Mouse (Mus musculus): Measurements from ENCODE around the gene Trim17. TPM values are rescaled to one million over a fixed set of nuclear protein-coding genes. Genes with fewer than 3 reads are reported as not detected.
A peak's percentile ranks its signal among the peaks of the same experiment; 100 is the strongest.

The Trim17 gene
- total and polyA plus RNA-seq, 3 experiments = 0.50 to 0.82 TPM; not detected in 1

GRCm38 (mm10) chr11:58985299-58985917, 30.9 kb downstream of the Trim17 start:
- H3K9me3 ChIP-seq (replicated peaks; ENCODE audit: insufficient read depth, low read length) = no peaks in the 10 kb centered on the region
- H3K27me3 ChIP-seq (ENCODE audit: control insufficient read depth in 1 of 2, insufficient read depth in 2 of 2, low read length in 2 of 2) = no peaks in the 10 kb centered on the region
- peaks cover 0 to 4% of the 10 kb centered on the region in 2 experiments; a peak in 3 of 4 replicates for H3K4me1 ChIP-seq (ENCODE audit: control insufficient read depth in 1 of 2, insufficient read depth in 2 of 2, low read length in 2 of 2)
- no peak overlapping the region for H3K4me3 ChIP-seq (ENCODE audit: control insufficient read depth in 1 of 2, insufficient read depth in 1 of 2, low read depth in 2 of 2, low read length in 2 of 2)
- no peak for DNase-seq (ENCODE audit: low read depth, low spot score)
- H3K27ac ChIP-seq (ENCODE audit: control insufficient read depth, low read depth, low read length) = no peak overlapping the region
- peaks cover 7 to 17% of the 10 kb centered on the region in 2 experiments for H3K36me3 ChIP-seq (ENCODE audit: control insufficient read depth in 1 of 2, insufficient read depth in 2 of 2, low read length in 2 of 2)
- peaks cover 8% of the 10 kb centered on the region for H3K79me2 ChIP-seq (ENCODE audit: control insufficient read depth, insufficient read depth, low read length, poor library complexity)
- no peak for TF ChIP-seq ZNF384 (IDR thresholded peaks at IDR 0.05; ENCODE audit: low read depth, low read length)
- TF ChIP-seq TCF12 (IDR thresholded peaks at IDR 0.05; ENCODE audit: low read depth, low read length) = no peak
- no peak for TF ChIP-seq TBP (IDR thresholded peaks at IDR 0.05; ENCODE audit: low read depth, low read length)
- no peak for TF ChIP-seq NELFE (IDR thresholded peaks at IDR 0.05; ENCODE audit: low read depth, low read length)
- H3K9ac ChIP-seq (ENCODE audit: control insufficient read depth, low read depth, low read length, poor library complexity, severe bottlenecking) = no peak overlapping the region

GRCm38 (mm10) chr11:58989166-58989565, 34.7 kb downstream of the Trim17 start:
- H3K4me3 ChIP-seq (ENCODE audit: control insufficient read depth in 1 of 2, insufficient read depth in 1 of 2, low read depth in 2 of 2, low read length in 2 of 2) = no peak overlapping the region
- no peaks in the 10 kb centered on the region for H3K9me3 ChIP-seq (replicated peaks; ENCODE audit: insufficient read depth, low read length)
- no peaks in the 10 kb centered on the region for H3K79me2 ChIP-seq (ENCODE audit: control insufficient read depth, insufficient read depth, low read length, poor library complexity)
- DNase-seq (ENCODE audit: low read depth, low spot score) = no peak
- no peak overlapping the region for H3K9ac ChIP-seq (ENCODE audit: control insufficient read depth, low read depth, low read length, poor library complexity, severe bottlenecking)
- H3K36me3 ChIP-seq (ENCODE audit: control insufficient read depth in 1 of 2, insufficient read depth in 2 of 2, low read length in 2 of 2) = peaks cover 10 to 13% of the 10 kb centered on the region in 2 experiments; a peak in 3 of 4 replicates
- no peak overlapping the region for H3K27ac ChIP-seq (ENCODE audit: control insufficient read depth, low read depth, low read length)
- H3K27me3 ChIP-seq (ENCODE audit: control insufficient read depth in 1 of 2, insufficient read depth in 2 of 2, low read length in 2 of 2) = no peaks in the 10 kb centered on the region
- no peak for TF ChIP-seq POLR2A (IDR thresholded peaks at IDR 0.05; ENCODE audit: control insufficient read depth in 1 of 2, insufficient read depth in 1 of 2, low read depth in 1 of 2, low read length in 2 of 2, poor library complexity in 1 of 2)
- TF ChIP-seq CTCF (IDR thresholded peaks at IDR 0.05 in 2 of 3, conservative IDR thresholded peaks at IDR 0.05 in 1 of 3; ENCODE audit: control insufficient read depth in 1 of 3, insufficient read depth in 1 of 3, low read depth in 2 of 3, low read length in 3 of 3, poor library complexity in 1 of 3, severe bottlenecking in 1 of 3) = no peak
- no peak for TF ChIP-seq USF1 (IDR thresholded peaks at IDR 0.05; ENCODE audit: low read depth, low read length)
- peaks cover 0 to 19% of the 10 kb centered on the region in 2 experiments; a peak in 3 of 4 replicates for H3K4me1 ChIP-seq (ENCODE audit: control insufficient read depth in 1 of 2, insufficient read depth in 2 of 2, low read length in 2 of 2)

GRCm38 (mm10) chr11:58990141-58990540, 35.7 kb downstream of the Trim17 start:
- Histone ChIP-seq H3K4me1 (ENCODE audit: control insufficient read depth in 1 of 2, insufficient read depth in 2 of 2, low read length in 2 of 2) (peaks cover 0 to 19% of the 10 kb centered on the region in 2 experiments; a peak in 3 of 4 replicates), H3K27me3 (ENCODE audit: control insufficient read depth in 1 of 2, insufficient read depth in 2 of 2, low read length in 2 of 2) (no peaks in the 10 kb centered on the region), H3K79me2 (ENCODE audit: control insufficient read depth, insufficient read depth, low read length, poor library complexity) (no peaks in the 10 kb centered on the region), H3K27ac (ENCODE audit: control insufficient read depth, low read depth, low read length) (no peak overlapping the region), H3K9ac (ENCODE audit: control insufficient read depth, low read depth, low read length, poor library complexity, severe bottlenecking) (no peak overlapping the region), H3K9me3 (replicated peaks; ENCODE audit: insufficient read depth, low read length) (no peaks in the 10 kb centered on the region), H3K4me3 (ENCODE audit: control insufficient read depth in 1 of 2, insufficient read depth in 1 of 2, low read depth in 2 of 2, low read length in 2 of 2) (no peak overlapping the region), H3K36me3 (ENCODE audit: control insufficient read depth in 1 of 2, insufficient read depth in 2 of 2, low read length in 2 of 2) (peaks cover 10 to 13% of the 10 kb centered on the region in 2 experiments; a peak in 3 of 4 replicates)
- no peak for TF ChIP-seq NELFE (IDR thresholded peaks at IDR 0.05; ENCODE audit: low read depth, low read length)
- TF ChIP-seq MAZ (IDR thresholded peaks at IDR 0.05; ENCODE audit: low read depth, low read length) = no peak
- no peak for DNase-seq (ENCODE audit: low read depth, low spot score)

- 0 out of 4 replicates have a peak, but pooled peaks of 1 of the 2 experiments have one; percentile 15 for TF ChIP-seq EP300 (IDR thresholded peaks at IDR 0.05; ENCODE audit: low read depth in 1 of 2, low read length in 2 of 2)
- no peak for TF ChIP-seq KAT2A (conservative IDR thresholded peaks at IDR 0.05; ENCODE audit: low read depth, low read length)
- Histone ChIP-seq H3K27me3 (ENCODE audit: control insufficient read depth in 1 of 2, insufficient read depth in 2 of 2, low read length in 2 of 2) (no peaks in the 10 kb centered on the region), H3K4me3 (ENCODE audit: control insufficient read depth in 1 of 2, insufficient read depth in 1 of 2, low read depth in 2 of 2, low read length in 2 of 2) (no peak overlapping the region), H3K27ac (ENCODE audit: control insufficient read depth, low read depth, low read length) (no peak overlapping the region), H3K4me1 (ENCODE audit: control insufficient read depth in 1 of 2, insufficient read depth in 2 of 2, low read length in 2 of 2) (peaks cover 0 to 15% of the 10 kb centered on the region in 2 experiments; a peak in 3 of 4 replicates), H3K9me3 (replicated peaks; ENCODE audit: insufficient read depth, low read length) (no peaks in the 10 kb centered on the region), H3K36me3 (ENCODE audit: control insufficient read depth in 1 of 2, insufficient read depth in 2 of 2, low read length in 2 of 2) (peaks cover 8 to 10% of the 10 kb centered on the region in 2 experiments; a peak in 3 of 4 replicates), H3K79me2 (ENCODE audit: control insufficient read depth, insufficient read depth, low read length, poor library complexity) (no peaks in the 10 kb centered on the region), H3K9ac (ENCODE audit: control insufficient read depth, low read depth, low read length, poor library complexity, severe bottlenecking) (no peak overlapping the region)
- peak; percentile 54 for DNase-seq (ENCODE audit: low read depth, low spot score)
Measured at GRCm38 (mm10) chr11:58990794-58991193, 36.3 kb downstream of the Trim17 start.

Measured in MEL (cell line).